8 mouse cellular contexts compared by ENCODE assay signal in the genomic region with DNA sequence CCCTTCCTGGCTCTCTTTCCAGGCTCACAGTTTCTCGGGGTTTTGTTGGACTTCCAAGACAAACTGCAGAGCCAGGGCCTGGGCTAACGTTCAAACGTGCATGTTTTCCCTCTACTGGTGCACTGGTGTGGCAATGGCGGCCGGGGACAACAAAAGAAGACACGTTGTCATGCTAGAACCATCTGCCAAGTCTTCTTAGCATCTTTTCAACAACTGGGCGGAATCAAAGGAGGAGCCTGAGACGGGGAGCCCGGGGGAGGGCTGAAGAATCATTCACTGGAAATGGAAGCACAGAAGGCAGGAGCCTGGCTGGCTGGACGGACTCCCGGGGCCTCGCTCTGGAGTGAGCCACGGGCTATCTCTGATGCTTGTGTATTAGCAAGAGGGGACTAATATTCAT. TPM values are rescaled to one million over a fixed set of nuclear protein-coding genes. Genes with fewer than 3 reads are reported as not detected.
DNase-seq lines count a peak whose midpoint lies in the region; ATAC-seq and TF ChIP-seq lines count a peak whose summit lies in the region.

No protein-coding gene starts in this region.

- ATAC-seq in midbrain, embryonic 12.5 days (ENCODE audit: low FRiP score, low read depth), result no peak
- ATAC-seq in erythroid progenitor cell, adult 5-6 weeks (replicated peaks; ENCODE audit: low FRiP score, poor library complexity, severe bottlenecking), result no peak
- no peak for ATAC-seq in inflammation-experienced regulatory T-cells, adult 6 months

- intact Hi-C loops in gastrocnemius, postnatal 14 days (cut with DNase I; ENCODE audit: low total_unique reads), result no loop called here
- intact Hi-C loops in gastrocnemius, adult 2 months (cut with DNase I), result no loop called here
- intact Hi-C loops in heart, postnatal 25 days (cut with DNase I), result no loop called here

- 38% methylated on average over 13 of the region's 13 CpGs for WGBS in midbrain, embryonic 12.5 days

- no peak overlapping the region for H3K4me3 ChIP-seq in gastrocnemius, adult 2 months
- no peak overlapping the region for H3K4me3 ChIP-seq in midbrain, embryonic 12.5 days

- TF ChIP-seq CTCF in gastrocnemius, adult 2 months (IDR thresholded peaks at IDR 0.05), result no peak

- H3K9me3 ChIP-seq in midbrain, embryonic 12.5 days, result no peaks in the 10 kb centered on the region

- H3K4me1 ChIP-seq in midbrain, embryonic 12.5 days, result peaks cover 9% of the 10 kb centered on the region

- H3K27me3 ChIP-seq in midbrain, embryonic 12.5 days, result no peaks in the 10 kb centered on the region

- no peak overlapping the region for H3K9ac ChIP-seq in midbrain, embryonic 12.5 days (replicated peaks)

- H3K4me2 ChIP-seq in midbrain, embryonic 12.5 days (replicated peaks), result no peak overlapping the region

- peak; percentile 50 for DNase-seq in gastrocnemius, postnatal 14 days
- no peak for DNase-seq in gastrocnemius, adult 2 months
- DNase-seq in adipocyte (ENCODE audit: low spot score), result peak; percentile 6
- peak; percentile 33 for DNase-seq in heart, postnatal 25 days (ENCODE audit: low spot score)
- no peak for DNase-seq in testis, postnatal 14 days (ENCODE audit: low spot score)

- peaks cover 49% of the 10 kb centered on the region for H3K36me3 ChIP-seq in midbrain, embryonic 12.5 days

- H3K27ac ChIP-seq in gastrocnemius, adult 2 months, result no peak overlapping the region
- H3K27ac ChIP-seq in midbrain, embryonic 12.5 days (replicated peaks), result peak overlapping the region; percentile 58

RNA-seq across cellular contexts. Expression of a gene that starts 39.9 kb away (rescaled TPM):
- total RNA-seq in gastrocnemius, postnatal 14 days (2021), result 10 to 100 TPM; 14.9 to 16.9 TPM
- 10 to 100 TPM; 15.3 to 25.0 TPM for total RNA-seq in gastrocnemius, adult 2 months (2021)
- 10 to 100 TPM; 44.9 to 54.1 TPM for total RNA-seq in heart, postnatal 25 days (2021)
- 41.0 and 42.9 TPM in 2 replicates for polyA plus RNA-seq in midbrain, embryonic 12.5 days (2016; fragmentation: Nextera tagmentation; extraction: Ambion mirVana)
- not detected in 2 replicates for total RNA-seq in erythroid progenitor cell, adult 5-6 weeks (2015; ENCODE audit: low replicate concordance)
- 0.13 TPM in 1 of 2 replicates, not detected in the other for total RNA-seq in erythroid progenitor cell, adult 5-6 weeks (2017; ENCODE audit: low replicate concordance)
- polyA plus RNA-seq in inflammation-experienced regulatory T-cells, adult 6 months (2017; shearing (Covaris generic)), result 10 to 100 TPM in 2 of 3 experiments, 1 to 10 TPM in 1; 6.8 to 11.0 (median 10.6) TPM

Comparison
In these comparisons a context has a peak if more than half of its experiments do, and no peak if none do; other contexts are left out.
1. DNase-seq: peak in gastrocnemius, postnatal 14 days (single experiment), adipocyte (single experiment) and heart, postnatal 25 days (single experiment); none in gastrocnemius, adult 2 months (single experiment) and testis, postnatal 14 days (single experiment).
2. RNA of a gene that starts 39.9 kb away (total RNA-seq): 44.9 to 54.1 TPM in heart, postnatal 25 days, 15.3 to 25.0 TPM in gastrocnemius, adult 2 months and 14.9 to 16.9 TPM in gastrocnemius, postnatal 14 days; 0.13 TPM in erythroid progenitor cell, adult 5-6 weeks; every median in the first group is over 10 times any median in the second.